Mouse (Mus musculus): ENCODE measurements around the gene Myo15b. TPM values are rescaled to one million over a fixed set of nuclear protein-coding genes. Genes with fewer than 3 reads are reported as not detected.
A peak's percentile ranks its signal among the peaks of the same experiment; 100 is the strongest.

Gene Myo15b
- polyA plus RNA-seq, 1 experiment from 2014 or later: 0.28 TPM

DNA sequence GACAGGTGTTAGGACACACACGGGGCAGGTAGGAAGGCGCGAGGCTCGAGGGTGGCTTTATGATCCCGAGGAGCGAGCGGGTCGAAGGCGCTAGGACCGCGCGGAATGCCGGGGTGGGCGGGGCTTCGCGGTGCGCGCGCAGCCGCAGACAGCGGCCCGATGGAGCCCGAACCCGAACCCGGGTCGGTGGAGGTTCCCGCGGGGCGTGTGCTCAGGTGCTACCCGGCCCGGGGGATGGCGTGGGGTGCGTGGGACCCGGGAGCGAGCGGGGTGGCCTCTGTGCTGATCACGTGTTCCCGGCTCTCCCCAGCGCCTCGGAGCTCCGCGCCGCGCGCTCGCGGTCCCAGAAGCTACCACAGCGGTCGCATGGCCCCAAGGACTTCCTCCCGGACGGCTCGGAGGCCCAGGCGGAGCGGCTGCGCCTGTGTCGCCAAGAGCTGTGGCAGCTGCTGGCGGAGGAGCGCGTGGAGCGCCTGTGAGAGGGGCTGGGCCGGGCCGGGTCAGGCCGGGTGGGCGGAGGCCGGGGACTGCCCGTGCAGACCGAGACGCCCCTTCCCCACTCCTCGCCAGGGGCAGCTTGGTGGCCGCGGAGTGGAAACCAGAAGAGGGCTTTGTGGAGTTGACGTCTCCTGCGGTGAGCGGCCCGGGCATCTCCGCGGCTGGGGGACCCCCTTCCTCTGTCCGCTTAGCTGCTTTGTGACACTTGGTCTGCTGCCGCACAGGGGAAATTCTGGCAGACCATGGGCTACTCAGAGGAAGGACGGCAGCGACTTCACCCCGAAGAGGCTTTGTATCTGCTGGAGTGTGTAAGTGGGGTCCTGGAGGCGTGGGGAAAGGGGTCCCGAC lies 43.4 kb upstream of the Myo15b start, which contains the start of gene Tsen54:
TSS of gene Tsen54 (plus strand) at position 120 of the 846 bp plus-strand sequence.
- WGBS: under 1% methylated on average over 68 of the region's 84 CpGs
- Histone ChIP-seq H3K27ac (ENCODE audit: low read depth, low read length) (peak within 1 kb of the TSS; percentile 69), H3K4me2 (ENCODE audit: low read depth, low read length) (peak within 1 kb of the TSS; percentile 97), H3K9me3 (ENCODE audit: control insufficient read depth, low read length) (no peaks in the 10 kb centered on the region), H3K4me3 (ENCODE audit: low read depth, low read length) (peak within 1 kb of the TSS; percentile 89), H3K9ac (replicated peaks; ENCODE audit: low read depth, low read length) (peak within 1 kb of the TSS; percentile 77), H3K4me1 (ENCODE audit: control insufficient read depth, insufficient read depth, low read length) (peaks cover 21% of the 10 kb centered on the region; the same call in 1 of the 2 replicates), H3K27me3 (ENCODE audit: control insufficient read depth, insufficient read depth, low read length) (no peaks in the 10 kb centered on the region), H3K36me3 (ENCODE audit: control insufficient read depth, insufficient read depth, low read length) (0 out of 2 replicates have a peak, but pooled peaks cover under 1% of the 10 kb centered on the region)
- peak; percentile 52 for ATAC-seq (ENCODE audit: low read depth)

DNA sequence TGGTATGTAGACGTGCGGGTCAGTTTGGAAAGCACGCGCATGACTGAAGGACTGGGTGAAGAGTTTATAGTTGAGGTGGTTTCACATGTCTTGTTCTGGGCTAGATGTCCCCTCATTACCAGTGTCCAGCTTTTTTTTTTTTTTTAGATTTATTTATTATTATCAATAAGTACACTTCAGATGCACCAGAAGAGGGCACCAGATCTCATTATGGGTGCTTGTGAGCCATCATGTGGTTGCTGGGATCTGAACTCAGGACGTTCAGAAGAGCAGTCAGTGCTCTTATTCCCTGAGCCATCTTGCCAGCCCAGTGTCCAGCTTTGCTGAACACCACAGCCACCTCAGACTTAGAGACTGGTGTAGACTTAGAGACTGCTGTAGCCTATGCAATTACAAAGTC lies 40.9 kb upstream of the Myo15b start:
- H3K27ac ChIP-seq (ENCODE audit: low read depth, low read length): no peak overlapping the region
- H3K9ac ChIP-seq (replicated peaks; ENCODE audit: low read depth, low read length): no peak overlapping the region
- H3K4me1 ChIP-seq (ENCODE audit: control insufficient read depth, insufficient read depth, low read length): peaks cover 12% of the 10 kb centered on the region; the same call in 1 of the 2 replicates
- no peak overlapping the region for H3K4me3 ChIP-seq (ENCODE audit: low read depth, low read length)
- ATAC-seq (ENCODE audit: low read depth): no peak
- H3K36me3 ChIP-seq (ENCODE audit: control insufficient read depth, insufficient read depth, low read length): peaks cover 17% of the 10 kb centered on the region
- no peak overlapping the region for H3K4me2 ChIP-seq (ENCODE audit: low read depth, low read length)
- H3K9me3 ChIP-seq (ENCODE audit: control insufficient read depth, low read length): no peaks in the 10 kb centered on the region
- no peaks in the 10 kb centered on the region for H3K27me3 ChIP-seq (ENCODE audit: control insufficient read depth, insufficient read depth, low read length)
- WGBS: 91% methylated on average over 5 of the region's 5 CpGs

DNA sequence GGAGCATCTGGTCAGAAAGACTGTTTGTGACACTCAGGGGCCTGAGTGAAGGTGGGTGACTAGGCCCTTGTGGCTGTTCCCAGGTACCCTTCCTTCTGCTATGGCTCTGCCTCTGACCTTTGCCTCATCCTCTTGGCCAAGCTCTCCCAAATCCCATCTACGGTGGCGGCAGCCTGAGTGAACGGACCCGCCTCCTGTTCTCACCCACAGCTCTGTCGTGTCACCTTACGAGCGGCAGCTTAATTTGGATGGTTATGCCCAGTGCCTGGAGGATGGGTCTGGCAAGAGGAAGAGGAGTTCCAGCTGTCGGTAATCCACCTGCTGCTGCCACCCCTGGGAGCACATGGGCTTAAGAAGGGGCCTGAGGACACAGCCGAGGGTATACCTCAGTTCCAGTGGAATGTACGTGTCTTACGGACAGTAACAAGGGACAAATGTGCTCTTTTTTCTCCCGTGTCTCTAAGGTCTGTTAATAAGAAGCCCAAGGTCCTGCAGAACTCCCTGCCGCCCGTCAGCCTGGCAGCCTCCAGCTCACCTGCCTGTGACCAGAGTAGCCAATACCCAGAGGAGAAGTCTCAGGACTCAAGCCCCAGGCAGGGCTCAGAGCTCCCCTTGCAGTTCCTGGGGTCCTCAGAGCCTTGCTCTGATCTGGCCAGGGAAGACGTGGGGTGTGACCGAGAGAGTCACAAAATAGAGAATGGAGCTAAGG lies 38.1 kb upstream of the Myo15b start:
- ATAC-seq (ENCODE audit: low read depth): no peak

DNA sequence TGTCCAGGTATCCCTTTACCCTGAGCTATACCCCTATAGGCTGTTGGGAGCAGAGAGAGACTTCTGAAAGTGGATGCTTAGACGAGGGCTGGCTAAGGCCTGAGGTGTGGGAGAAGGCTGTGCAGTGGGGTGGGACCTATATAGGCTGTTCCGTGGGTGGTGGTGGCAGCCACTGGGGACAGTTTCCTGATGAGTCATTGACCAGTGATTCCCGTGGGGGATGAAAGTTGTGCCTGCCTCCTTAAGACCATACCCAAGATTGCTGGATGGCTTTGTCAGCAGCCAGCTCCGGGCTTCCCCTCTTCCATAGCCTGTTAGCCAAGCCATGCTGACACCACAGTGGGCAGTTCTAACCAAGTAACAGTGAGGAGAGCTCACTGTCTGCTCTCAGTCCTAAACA lies 37.2 kb upstream of the Myo15b start:
- peaks cover 20% of the 10 kb centered on the region for H3K36me3 ChIP-seq (ENCODE audit: control insufficient read depth, insufficient read depth, low read length)
- no peak overlapping the region for H3K27ac ChIP-seq (ENCODE audit: low read depth, low read length)
- H3K9ac ChIP-seq (replicated peaks; ENCODE audit: low read depth, low read length): no peak overlapping the region
- H3K4me1 ChIP-seq (ENCODE audit: control insufficient read depth, insufficient read depth, low read length): peaks cover 10% of the 10 kb centered on the region; the same call in 1 of the 2 replicates
- H3K27me3 ChIP-seq (ENCODE audit: control insufficient read depth, insufficient read depth, low read length): peaks cover 10% of the 10 kb centered on the region
- no peak for ATAC-seq (ENCODE audit: low read depth)
- H3K4me3 ChIP-seq (ENCODE audit: low read depth, low read length): no peak overlapping the region
- no peak overlapping the region for H3K4me2 ChIP-seq (ENCODE audit: low read depth, low read length)
- H3K9me3 ChIP-seq (ENCODE audit: control insufficient read depth, low read length): no peaks in the 10 kb centered on the region
- whole genome bisulfite sequencing: 87% methylated on average over 4 of the region's 4 CpGs

More for the DNA sequence above, 38.1 kb upstream of the Myo15b start:
- no peak overlapping the region for H3K9ac ChIP-seq (replicated peaks; ENCODE audit: low read depth, low read length)
- WGBS: 91% methylated on average over 16 of the region's 16 CpGs
- peaks cover 20% of the 10 kb centered on the region for H3K36me3 ChIP-seq (ENCODE audit: control insufficient read depth, insufficient read depth, low read length)
- no peaks in the 10 kb centered on the region for H3K9me3 ChIP-seq (ENCODE audit: control insufficient read depth, low read length)
- no peak overlapping the region for H3K27ac ChIP-seq (ENCODE audit: low read depth, low read length)
- H3K4me3 ChIP-seq (ENCODE audit: low read depth, low read length): no peak overlapping the region
- no peak overlapping the region for H3K4me2 ChIP-seq (ENCODE audit: low read depth, low read length)
- H3K27me3 ChIP-seq (ENCODE audit: control insufficient read depth, insufficient read depth, low read length): peaks cover 8% of the 10 kb centered on the region
- peaks cover 18% of the 10 kb centered on the region; the same call in 1 of the 2 replicates for H3K4me1 ChIP-seq (ENCODE audit: control insufficient read depth, insufficient read depth, low read length)

DNA sequence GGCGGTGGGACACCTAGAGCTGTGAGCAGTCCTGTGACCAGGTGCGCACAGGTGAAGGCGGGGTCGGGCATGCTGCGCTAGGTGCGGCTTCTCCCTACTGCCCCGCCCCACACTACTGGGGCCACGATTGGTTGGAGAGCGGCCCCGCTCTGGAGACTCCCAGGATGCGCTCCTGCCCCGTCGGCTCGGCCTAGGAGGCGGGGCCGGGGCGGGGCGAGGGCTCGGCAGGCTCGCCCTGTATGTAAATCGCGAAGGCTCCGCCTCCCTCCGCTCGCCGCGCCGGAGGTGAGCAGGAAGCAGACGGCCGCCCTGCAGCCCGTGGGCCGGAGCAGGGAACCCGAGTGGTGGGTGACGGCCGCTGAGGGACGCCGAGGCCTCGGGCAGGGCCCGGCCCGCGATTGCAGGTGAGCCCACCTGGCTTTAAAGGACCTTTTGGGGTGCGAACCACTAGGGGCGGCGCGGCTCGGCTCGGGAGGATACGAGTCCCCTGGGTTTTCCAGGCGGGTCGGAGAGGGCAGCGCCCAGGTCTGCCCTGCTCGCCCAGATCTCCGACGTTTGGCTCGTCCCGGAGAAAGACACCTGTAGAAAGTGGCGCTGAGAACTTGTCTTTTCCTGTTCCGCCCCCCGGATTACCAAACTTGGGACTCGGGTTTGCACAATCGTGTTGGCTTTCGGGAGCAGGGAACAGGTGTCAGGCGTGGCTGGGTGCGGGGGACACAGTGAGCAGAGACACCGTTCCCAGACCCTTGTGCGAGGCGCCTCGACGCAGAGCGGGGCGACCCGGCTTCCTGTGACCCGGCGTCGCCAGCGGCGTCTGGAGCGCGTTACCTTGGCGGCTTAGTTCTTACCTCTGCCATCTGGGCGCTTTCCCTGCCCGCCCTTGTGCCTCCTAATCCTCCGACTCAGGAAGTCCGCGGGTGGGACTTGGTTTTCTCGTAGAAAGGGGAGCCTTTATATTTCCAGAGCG lies 34.1 kb upstream of the Myo15b start, which contains the start of gene Llgl2:
TSS of gene Llgl2 (plus strand) at position 276 of the 967 bp plus-strand sequence.
- peak within 1 kb of the TSS; percentile 92 for H3K4me2 ChIP-seq (ENCODE audit: low read depth, low read length)
- no peak within 1 kb of the TSS for H3K27ac ChIP-seq (ENCODE audit: low read depth, low read length)
- H3K9ac ChIP-seq (replicated peaks; ENCODE audit: low read depth, low read length): peak within 1 kb of the TSS; percentile 55; the same call in 1 of the 2 replicates
- peaks cover 9% of the 10 kb centered on the region; the same call in 1 of the 2 replicates for H3K4me1 ChIP-seq (ENCODE audit: control insufficient read depth, insufficient read depth, low read length)
- H3K4me3 ChIP-seq (ENCODE audit: low read depth, low read length): peak within 1 kb of the TSS; percentile 51
- under 1% methylated on average over 86 of the region's 87 CpGs for WGBS
- ATAC-seq (ENCODE audit: low read depth): peak; percentile 88; the same call in 1 of the 2 replicates
- no peaks in the 10 kb centered on the region for H3K9me3 ChIP-seq (ENCODE audit: control insufficient read depth, low read length)
- peaks cover 11% of the 10 kb centered on the region for H3K27me3 ChIP-seq (ENCODE audit: control insufficient read depth, insufficient read depth, low read length)
- peaks cover 20% of the 10 kb centered on the region for H3K36me3 ChIP-seq (ENCODE audit: control insufficient read depth, insufficient read depth, low read length)

DNA sequence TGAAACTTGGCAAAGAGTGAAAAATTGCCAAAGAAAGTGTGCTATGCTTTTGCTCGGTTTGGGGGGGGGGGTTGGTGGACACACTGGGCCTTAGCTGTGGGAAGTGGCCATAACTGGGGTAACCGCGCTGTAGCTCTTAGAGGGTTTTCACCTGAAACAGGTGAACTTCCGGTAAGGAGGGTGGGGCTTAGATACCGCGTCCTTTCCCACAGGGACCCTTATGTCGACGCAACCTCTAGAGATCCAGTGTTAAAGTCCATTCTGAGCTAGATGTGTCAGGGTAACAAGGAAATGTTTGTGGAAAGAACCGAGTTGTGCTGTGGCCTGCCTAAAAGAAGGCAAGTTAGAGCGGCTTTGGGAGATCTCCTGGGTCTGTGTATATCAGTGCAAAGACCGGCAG lies 33.4 kb upstream of the Myo15b start:
- Histone ChIP-seq H3K27ac (ENCODE audit: low read depth, low read length) (no peak overlapping the region), H3K4me1 (ENCODE audit: control insufficient read depth, insufficient read depth, low read length) (peaks cover 9% of the 10 kb centered on the region; the same call in 1 of the 2 replicates), H3K9me3 (ENCODE audit: control insufficient read depth, low read length) (no peaks in the 10 kb centered on the region), H3K36me3 (ENCODE audit: control insufficient read depth, insufficient read depth, low read length) (peaks cover 20% of the 10 kb centered on the region), H3K9ac (replicated peaks; ENCODE audit: low read depth, low read length) (no peak overlapping the region), H3K27me3 (ENCODE audit: control insufficient read depth, insufficient read depth, low read length) (peaks cover 11% of the 10 kb centered on the region), H3K4me2 (ENCODE audit: low read depth, low read length) (peak overlapping the region; percentile 92; the same call in 1 of the 2 replicates), H3K4me3 (ENCODE audit: low read depth, low read length) (peak overlapping the region; percentile 51; the same call in 1 of the 2 replicates)
- ATAC-seq (ENCODE audit: low read depth): no peak
- WGBS: 19% methylated on average over 11 of the region's 11 CpGs

DNA sequence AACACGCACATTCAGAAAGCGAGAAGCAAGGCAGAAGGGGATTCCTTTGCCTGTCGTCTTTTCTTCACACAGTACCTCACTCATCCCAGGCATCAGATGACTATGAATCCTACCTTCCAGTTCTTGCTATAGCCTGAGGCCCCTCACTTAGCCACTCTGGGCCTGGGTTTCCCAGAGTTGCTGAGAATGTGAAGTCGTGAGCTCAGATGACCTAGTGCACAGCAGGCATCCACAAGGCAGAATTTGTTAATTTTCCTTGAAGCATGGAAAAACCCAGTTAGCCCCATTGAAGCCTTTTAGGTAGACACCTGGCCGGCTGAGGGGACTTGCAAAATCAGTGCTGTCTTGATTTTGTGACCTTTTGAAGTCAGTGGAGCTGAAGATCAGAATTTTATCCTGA lies 31.7 kb upstream of the Myo15b start:
- Histone ChIP-seq H3K9ac (replicated peaks; ENCODE audit: low read depth, low read length) (no peak overlapping the region), H3K27me3 (ENCODE audit: control insufficient read depth, insufficient read depth, low read length) (peaks cover 11% of the 10 kb centered on the region), H3K4me2 (ENCODE audit: low read depth, low read length) (no peak overlapping the region), H3K4me1 (ENCODE audit: control insufficient read depth, insufficient read depth, low read length) (peaks cover 9% of the 10 kb centered on the region; the same call in 1 of the 2 replicates), H3K27ac (ENCODE audit: low read depth, low read length) (no peak overlapping the region), H3K9me3 (ENCODE audit: control insufficient read depth, low read length) (no peaks in the 10 kb centered on the region), H3K36me3 (ENCODE audit: control insufficient read depth, insufficient read depth, low read length) (peaks cover 12% of the 10 kb centered on the region), H3K4me3 (ENCODE audit: low read depth, low read length) (no peak overlapping the region)
- 52% methylated on average over 5 of the region's 5 CpGs for WGBS
- no peak for ATAC-seq (ENCODE audit: low read depth)

DNA sequence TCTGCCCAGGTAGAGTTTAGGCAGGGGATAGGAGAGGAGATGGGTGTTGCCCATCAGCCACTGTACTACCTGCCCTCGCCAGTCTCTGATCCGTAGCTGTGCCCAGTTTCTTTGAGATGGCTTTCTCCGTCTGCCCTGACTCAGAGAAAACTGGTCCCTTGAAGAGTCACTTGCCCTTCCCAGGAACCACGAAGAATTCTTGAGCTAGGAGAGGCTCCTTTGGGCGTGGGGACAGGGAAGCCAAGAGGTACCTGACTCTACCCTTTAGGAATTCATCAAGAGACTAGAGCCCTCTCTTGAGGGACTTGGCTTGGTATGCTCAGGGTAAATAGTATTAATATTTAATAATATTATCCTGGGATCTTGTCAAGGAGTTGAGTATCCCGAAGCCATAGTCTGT lies 30.6 kb upstream of the Myo15b start:
- Histone ChIP-seq H3K9me3 (ENCODE audit: control insufficient read depth, low read length) (no peaks in the 10 kb centered on the region), H3K4me1 (ENCODE audit: control insufficient read depth, insufficient read depth, low read length) (peaks cover 9% of the 10 kb centered on the region; the same call in 1 of the 2 replicates), H3K27me3 (ENCODE audit: control insufficient read depth, insufficient read depth, low read length) (peaks cover 11% of the 10 kb centered on the region), H3K4me3 (ENCODE audit: low read depth, low read length) (no peak overlapping the region), H3K4me2 (ENCODE audit: low read depth, low read length) (no peak overlapping the region), H3K36me3 (ENCODE audit: control insufficient read depth, insufficient read depth, low read length) (0 out of 2 replicates have a peak, but pooled peaks cover under 1% of the 10 kb centered on the region), H3K27ac (ENCODE audit: low read depth, low read length) (no peak overlapping the region), H3K9ac (replicated peaks; ENCODE audit: low read depth, low read length) (no peak overlapping the region)
- 87% methylated on average over 6 of the region's 6 CpGs for WGBS
- ATAC-seq (ENCODE audit: low read depth): no peak

All from neural tube, embryonic 14.5 days (tissue).